Mouse (Mus musculus): ENCODE measurements at regions not wholly inside any gene's neighbourhood (a gene's known extent, or its start where the extent isn't known, plus 50 kb on each side); places are given as distances from the start of the nearest gene placed in this dataset.

DNA sequence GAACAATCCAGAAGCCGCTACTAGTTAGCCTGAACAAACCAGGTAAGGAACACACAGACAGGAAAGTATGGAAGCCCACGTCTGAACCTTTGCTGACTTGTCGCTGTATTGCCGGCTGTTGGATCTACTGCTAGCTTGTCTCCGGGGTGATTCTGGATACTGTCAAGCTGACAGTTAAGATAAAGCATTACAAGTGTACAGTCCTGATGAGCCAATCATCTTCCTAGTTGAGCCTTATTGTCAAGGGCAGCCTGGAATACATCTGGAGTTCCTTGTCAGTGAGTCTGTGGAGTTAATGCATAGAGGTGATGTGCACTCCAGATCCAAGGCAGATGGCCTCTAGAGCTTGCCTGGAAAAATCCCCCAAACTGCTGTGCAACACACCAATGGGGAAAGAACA lies 157.8 kb upstream of the Dynlrb2 start:
- TF ChIP-seq MAX (IDR thresholded peaks at IDR 0.05; ENCODE audit: low read length), result no peak
- no peak for TF ChIP-seq TAL1 (IDR thresholded peaks at IDR 0.05; ENCODE audit: low read length)
- no peak for TF ChIP-seq SMC3 (IDR thresholded peaks at IDR 0.05; ENCODE audit: low read depth, low read length)
- TF ChIP-seq ZKSCAN1 (IDR thresholded peaks at IDR 0.05; ENCODE audit: low read depth, low read length), result no peak
- no peak for TF ChIP-seq MYB (IDR thresholded peaks at IDR 0.05; ENCODE audit: low read depth, low read length)
- TF ChIP-seq ZMIZ1 (IDR thresholded peaks at IDR 0.05; ENCODE audit: low read depth, low read length), result no peak
- TF ChIP-seq ELF1 (IDR thresholded peaks at IDR 0.05; ENCODE audit: low read depth, low read length), result no peak
- TF ChIP-seq NELFE (IDR thresholded peaks at IDR 0.05; ENCODE audit: low read depth, low read length), result no peak
- TF ChIP-seq USF2 (IDR thresholded peaks at IDR 0.05; ENCODE audit: borderline replicate concordance in 1 of 2, insufficient read depth in 1 of 2, low read depth in 1 of 2, low read length in 2 of 2), result no peak
- no peak for TF ChIP-seq MEF2A (IDR thresholded peaks at IDR 0.05; ENCODE audit: extremely low read depth, insufficient replicate concordance, low read depth, low read length, poor library complexity, severe bottlenecking)
- TF ChIP-seq KAT2A (conservative IDR thresholded peaks at IDR 0.05; ENCODE audit: low read depth, low read length), result no peak
- no peak for TF ChIP-seq SIN3A (IDR thresholded peaks at IDR 0.05; ENCODE audit: low read length)
- TF ChIP-seq MXI1 (IDR thresholded peaks at IDR 0.05; ENCODE audit: low read depth, low read length), result no peak
- TF ChIP-seq GABPA (IDR thresholded peaks at IDR 0.05; ENCODE audit: low read depth, low read length), result no peak
- TF ChIP-seq EP300 (IDR thresholded peaks at IDR 0.05; ENCODE audit: low read depth in 1 of 2, low read length in 2 of 2), result no peak
- no peaks in the 10 kb centered on the region for H3K4me1 ChIP-seq (ENCODE audit: control insufficient read depth in 1 of 2, insufficient read depth in 2 of 2, low read length in 2 of 2)

GRCm38 (mm10) chr8:116344590-116345222 lies 160.1 kb upstream of the Dynlrb2 start:
- Histone ChIP-seq H3K9ac (ENCODE audit: control insufficient read depth, low read depth, low read length, poor library complexity, severe bottlenecking) (no peak overlapping the region), H3K4me3 (ENCODE audit: control insufficient read depth in 1 of 2, insufficient read depth in 1 of 2, low read depth in 2 of 2, low read length in 2 of 2) (no peak overlapping the region), H3K27me3 (ENCODE audit: control insufficient read depth in 1 of 2, insufficient read depth in 2 of 2, low read length in 2 of 2) (no peaks in the 10 kb centered on the region), H3K79me2 (ENCODE audit: control insufficient read depth, insufficient read depth, low read length, poor library complexity) (no peaks in the 10 kb centered on the region), H3K27ac (ENCODE audit: control insufficient read depth, low read depth, low read length) (no peak overlapping the region), H3K36me3 (ENCODE audit: control insufficient read depth in 1 of 2, insufficient read depth in 2 of 2, low read length in 2 of 2) (no peaks in the 10 kb centered on the region), H3K4me1 (ENCODE audit: control insufficient read depth in 1 of 2, insufficient read depth in 2 of 2, low read length in 2 of 2) (no peaks in the 10 kb centered on the region), H3K9me3 (replicated peaks; ENCODE audit: insufficient read depth, low read length) (no peaks in the 10 kb centered on the region)
- no peak for DNase-seq (ENCODE audit: low read depth, low spot score)
- no peak for TF ChIP-seq GABPA (IDR thresholded peaks at IDR 0.05; ENCODE audit: low read depth, low read length)
- TF ChIP-seq POLR2AphosphoS5 (IDR thresholded peaks at IDR 0.05; ENCODE audit: borderline replicate concordance, low read depth, low read length), result no peak
- no peak for TF ChIP-seq NELFE (IDR thresholded peaks at IDR 0.05; ENCODE audit: low read depth, low read length)
- no peak for TF ChIP-seq ETS1 (IDR thresholded peaks at IDR 0.05; ENCODE audit: low read depth, low read length)
- TF ChIP-seq MAZ (IDR thresholded peaks at IDR 0.05; ENCODE audit: low read depth, low read length), result no peak
- no peak for TF ChIP-seq EP300 (IDR thresholded peaks at IDR 0.05; ENCODE audit: low read depth in 1 of 2, low read length in 2 of 2)
- no peak for TF ChIP-seq TCF12 (IDR thresholded peaks at IDR 0.05; ENCODE audit: low read depth, low read length)

More for the DNA sequence above, 157.8 kb upstream of the Dynlrb2 start:
- Histone ChIP-seq H3K27ac (ENCODE audit: control insufficient read depth, low read depth, low read length) (no peak overlapping the region), H3K36me3 (ENCODE audit: control insufficient read depth in 1 of 2, insufficient read depth in 2 of 2, low read length in 2 of 2) (no peaks in the 10 kb centered on the region), H3K9ac (ENCODE audit: control insufficient read depth, low read depth, low read length, poor library complexity, severe bottlenecking) (no peak overlapping the region), H3K79me2 (ENCODE audit: control insufficient read depth, insufficient read depth, low read length, poor library complexity) (no peaks in the 10 kb centered on the region), H3K27me3 (ENCODE audit: control insufficient read depth in 1 of 2, insufficient read depth in 2 of 2, low read length in 2 of 2) (no peaks in the 10 kb centered on the region), H3K9me3 (replicated peaks; ENCODE audit: insufficient read depth, low read length) (no peaks in the 10 kb centered on the region), H3K4me3 (ENCODE audit: control insufficient read depth in 1 of 2, insufficient read depth in 1 of 2, low read depth in 2 of 2, low read length in 2 of 2) (no peak overlapping the region)
- no peak for DNase-seq (ENCODE audit: low read depth, low spot score)

Measured in MEL (cell line).